Mouse (Mus musculus) T-helper 17 cell (primary cell): Measurements from ENCODE around the gene Dnajc21.

Source experiments
- in situ Hi-C, 2 experiments: fragments of 300-600 bp; cut with MboI, MseI; formaldehyde crosslinking; loops; 1 replicate in 1 of 2; 2 replicates in 1 of 2; pipeline ENCODE4 v1.15.1; 2025; ENCODE audit warnings: high pct_unique_total_duplicates in 2 of 2

Gene Dnajc21

DNA sequence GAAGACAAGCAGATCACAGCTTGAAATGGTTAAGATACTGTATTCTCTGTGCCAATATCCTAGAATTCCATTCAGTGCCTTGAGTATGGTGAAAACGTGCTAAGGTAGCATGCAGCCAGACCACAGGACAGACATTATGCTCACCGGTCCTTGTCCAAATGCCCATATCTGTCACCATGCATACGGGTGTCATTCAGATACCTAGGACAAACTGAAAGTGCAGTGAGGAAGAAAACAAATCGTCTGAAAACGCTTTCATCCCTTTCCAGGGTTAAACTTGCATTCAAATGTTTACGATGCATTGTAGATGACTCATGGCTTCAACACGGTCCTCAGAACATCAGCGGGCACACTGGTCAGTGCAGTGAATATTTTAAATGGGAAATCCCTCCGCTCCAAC, 28.8 kb downstream of the Dnajc21 start:
- in situ Hi-C loops = no loop called here

- in situ Hi-C loops = no loop called here
Measured at GRCm38 (mm10) chr15:10439963-10440362, 30.4 kb downstream of the Dnajc21 start.

DNA sequence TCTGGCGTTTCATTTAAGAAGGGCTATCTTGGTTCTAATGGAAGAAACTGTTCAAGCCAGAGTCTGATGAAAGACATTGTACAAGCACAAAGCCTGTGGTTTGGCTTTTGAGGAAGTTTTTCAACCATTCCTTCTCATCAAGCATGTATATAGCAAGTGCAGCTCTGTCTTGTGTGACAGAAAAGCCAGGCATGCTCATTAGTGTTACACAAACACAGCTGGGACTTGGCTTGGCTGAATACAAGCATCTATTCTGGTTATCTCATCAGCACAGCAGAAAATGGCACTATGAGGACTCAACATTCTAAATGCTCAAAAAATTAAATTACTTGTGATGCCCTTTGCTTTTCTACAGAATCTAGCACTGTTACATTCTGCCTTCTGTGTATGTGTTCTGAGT, 33.4 kb downstream of the Dnajc21 start:
- in situ Hi-C loops = no loop called here

GRCm38 (mm10) chr15:10426545-10427266, 43.6 kb downstream of the Dnajc21 start:
- in situ Hi-C loops = no loop called here

GRCm38 (mm10) chr15:10426124-10426523, 44.2 kb downstream of the Dnajc21 start:
- in situ Hi-C loops = no loop called here

- in situ Hi-C loops = no loop called here
Measured at GRCm38 (mm10) chr15:10421785-10422144, 48.6 kb downstream of the Dnajc21 start.

GRCm38 (mm10) chr15:10421138-10421784, 49.1 kb downstream of the Dnajc21 start:
- in situ Hi-C loops = no loop called here

DNA sequence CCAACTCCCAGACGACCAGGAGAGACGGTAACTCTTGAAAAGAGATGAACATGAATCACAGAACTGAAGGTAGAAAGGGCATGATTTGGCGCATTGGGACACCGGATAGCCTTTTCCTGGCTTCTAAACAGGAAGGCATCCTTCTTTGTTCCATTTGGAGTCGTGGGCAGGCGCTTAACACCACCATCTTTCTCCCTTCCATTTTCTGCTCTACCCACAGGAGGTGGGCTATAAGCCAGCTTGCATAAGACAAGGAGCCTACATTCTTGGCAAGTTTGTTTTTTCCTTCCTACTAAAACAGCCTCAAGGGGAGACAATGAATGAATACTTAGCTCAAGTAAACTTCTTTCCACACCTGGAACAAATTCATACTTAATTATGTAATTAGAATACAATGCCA, 56.7 kb downstream of the Dnajc21 start:
- in situ Hi-C loops = no loop called here

DNA sequence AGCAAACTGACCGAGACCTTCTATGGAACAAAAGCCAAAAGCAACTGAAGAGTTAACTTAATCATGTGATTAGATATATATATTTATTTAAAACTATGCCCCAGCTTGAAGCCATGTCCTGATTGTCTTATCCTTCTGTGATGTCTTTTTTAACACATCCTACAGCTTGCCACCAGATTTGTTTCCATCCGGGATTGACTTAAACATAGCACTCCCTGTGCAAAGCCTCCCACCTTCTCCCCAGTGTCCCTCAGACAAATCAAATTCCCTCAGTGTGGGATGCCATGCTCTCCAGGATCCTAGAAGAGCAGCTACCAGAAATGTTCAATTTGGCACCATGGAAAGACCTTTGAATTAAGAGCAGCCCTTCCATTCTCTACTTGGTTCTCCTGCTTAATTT, 59.4 kb downstream of the Dnajc21 start:
- in situ Hi-C loops = no loop called here

- in situ Hi-C loops = no loop called here
Measured at GRCm38 (mm10) chr15:10409842-10410241, 60.5 kb downstream of the Dnajc21 start.

- in situ Hi-C loops = no loop called here
Measured at GRCm38 (mm10) chr15:10400415-10400814, 69.9 kb downstream of the Dnajc21 start.

DNA sequence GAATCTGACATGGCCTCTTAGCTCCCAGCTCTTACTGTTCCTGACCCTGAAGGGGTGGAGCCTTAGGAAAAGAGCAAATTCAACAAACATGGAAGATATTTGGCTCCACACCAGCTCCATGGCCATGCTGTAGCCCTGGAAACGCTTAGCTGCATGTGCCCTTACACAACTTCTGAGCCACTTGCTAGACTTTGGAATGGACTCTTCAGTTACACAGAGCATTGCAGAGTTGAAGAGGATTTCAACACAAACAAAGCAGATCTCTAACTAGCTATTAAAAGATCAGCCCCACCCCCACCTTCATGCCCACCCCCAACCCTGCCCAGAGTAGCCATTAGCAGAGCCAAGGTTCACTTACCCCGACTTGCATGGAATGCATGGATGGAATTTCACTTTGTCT, 70.5 kb downstream of the Dnajc21 start:
- in situ Hi-C loops = no loop called here
